Mouse (Mus musculus): ENCODE results near the gene Smarcb1.
"Not testable (repeated sequence)": the region's sequence is repeated elsewhere in the genome, so short reads cannot be mapped to it uniquely, and the experiment has no call there.

Gene Smarcb1

DNA sequence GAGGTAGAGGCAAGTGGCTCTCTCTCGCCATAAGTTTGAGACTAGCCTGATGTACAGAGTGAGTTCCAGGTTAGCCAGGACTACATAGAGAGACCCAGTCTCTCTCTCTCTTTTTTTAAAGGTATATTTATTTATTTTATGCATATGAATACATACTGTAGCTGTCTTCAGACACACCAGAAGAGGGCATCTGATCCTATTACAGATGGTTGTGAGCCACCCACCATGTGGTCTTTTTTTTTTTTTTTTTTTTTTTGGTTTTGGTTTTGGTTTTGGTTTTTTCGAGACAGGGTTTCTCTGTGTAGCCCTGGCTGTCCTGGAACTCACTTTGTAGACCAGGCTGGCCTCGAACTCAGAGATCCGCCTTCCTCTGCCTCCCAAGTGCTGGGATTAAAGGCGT lies 33.9 kb downstream of the Smarcb1 start:
- not testable (repeated sequence) for DNase-seq (ENCODE audit: low spot score)

- no peak for DNase-seq (ENCODE audit: low spot score)
These were observed 36.7 kb downstream of the Smarcb1 start for GRCm38 (mm10) chr10:75884742-75885141.

GRCm38 (mm10) chr10:75883232-75883552 lies 38.2 kb downstream of the Smarcb1 start:
- DNase-seq (ENCODE audit: low spot score): peak; percentile 85

DNA sequence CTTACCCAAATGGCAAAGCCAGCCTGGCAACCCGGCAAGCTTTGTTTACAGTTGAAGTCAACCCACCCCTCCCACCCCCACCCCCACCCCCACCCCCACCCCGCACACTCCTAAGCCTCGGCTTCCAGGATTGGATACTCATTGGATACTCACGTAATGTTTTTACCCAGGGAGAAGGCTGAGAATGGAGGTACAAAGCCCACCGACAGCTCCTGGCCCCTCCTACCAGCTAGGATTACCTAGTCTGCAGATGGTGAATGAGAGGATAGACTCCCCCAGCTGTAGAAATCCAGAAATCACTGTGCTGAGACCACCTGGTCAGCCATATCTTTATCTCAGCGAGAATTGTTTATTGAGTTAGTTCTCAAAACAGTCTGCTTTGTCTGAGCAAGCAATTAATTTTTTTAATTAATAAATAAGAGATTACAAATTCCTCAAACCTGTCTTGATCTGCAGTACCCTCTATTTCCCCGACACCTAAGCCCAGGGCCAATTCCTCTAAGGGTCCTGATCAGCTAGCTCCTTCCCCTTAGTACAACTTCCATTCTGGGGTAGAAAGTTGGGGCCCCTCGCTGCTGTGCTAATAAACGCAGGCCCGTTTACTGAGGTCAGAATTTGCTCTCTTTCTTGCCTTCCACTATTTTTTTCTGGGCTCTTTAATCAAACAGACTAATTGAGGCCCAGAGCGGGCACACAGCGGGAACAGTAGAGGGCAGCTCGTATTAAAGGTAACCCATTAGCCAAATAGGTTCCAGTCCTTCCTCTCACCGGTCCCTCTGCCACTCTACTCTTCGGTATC lies 38.8 kb downstream of the Smarcb1 start:
- DNase-seq (ENCODE audit: low spot score): no peak

DNA sequence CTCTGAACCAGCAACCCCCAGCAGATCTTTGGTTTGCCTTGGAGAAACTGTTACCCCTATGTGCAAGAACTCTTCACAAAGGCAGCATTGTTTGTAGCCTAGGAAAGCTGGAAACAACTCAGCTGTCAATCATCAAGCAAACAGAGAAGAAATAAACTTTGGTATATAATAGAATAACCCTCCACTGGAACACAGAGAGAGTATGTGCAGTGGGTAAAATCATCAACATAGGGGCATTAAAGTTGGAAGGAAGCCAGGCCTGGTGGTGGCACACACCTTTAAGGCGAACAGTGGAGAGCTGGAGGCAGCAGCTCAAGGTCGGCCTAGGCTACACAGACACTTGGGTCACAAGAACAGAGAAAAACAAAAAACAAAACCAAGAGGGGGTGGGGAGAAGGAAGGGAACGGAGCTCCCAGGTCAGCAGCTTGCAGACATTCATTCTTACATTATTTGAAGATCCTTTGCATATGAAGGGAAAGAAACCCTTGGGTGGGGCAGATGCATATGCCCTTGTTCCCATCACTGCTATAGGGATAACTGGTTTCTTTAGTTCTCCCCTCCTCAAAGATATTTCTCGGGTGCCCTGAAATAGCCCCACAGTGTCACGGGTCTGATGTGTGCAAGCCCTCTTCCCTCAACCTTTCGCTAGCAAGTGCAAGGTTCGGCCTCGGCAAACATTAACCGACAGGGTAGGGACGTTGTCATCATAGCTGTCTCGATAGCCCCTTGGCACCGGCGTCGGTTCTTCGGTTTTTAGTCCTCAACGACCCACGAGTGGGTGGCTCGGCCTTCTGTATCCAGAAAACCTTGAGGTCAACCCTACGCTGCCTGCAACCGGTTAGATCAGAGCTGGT lies 39.6 kb downstream of the Smarcb1 start:
- DNase-seq (ENCODE audit: low spot score): peak; percentile 88

DNA sequence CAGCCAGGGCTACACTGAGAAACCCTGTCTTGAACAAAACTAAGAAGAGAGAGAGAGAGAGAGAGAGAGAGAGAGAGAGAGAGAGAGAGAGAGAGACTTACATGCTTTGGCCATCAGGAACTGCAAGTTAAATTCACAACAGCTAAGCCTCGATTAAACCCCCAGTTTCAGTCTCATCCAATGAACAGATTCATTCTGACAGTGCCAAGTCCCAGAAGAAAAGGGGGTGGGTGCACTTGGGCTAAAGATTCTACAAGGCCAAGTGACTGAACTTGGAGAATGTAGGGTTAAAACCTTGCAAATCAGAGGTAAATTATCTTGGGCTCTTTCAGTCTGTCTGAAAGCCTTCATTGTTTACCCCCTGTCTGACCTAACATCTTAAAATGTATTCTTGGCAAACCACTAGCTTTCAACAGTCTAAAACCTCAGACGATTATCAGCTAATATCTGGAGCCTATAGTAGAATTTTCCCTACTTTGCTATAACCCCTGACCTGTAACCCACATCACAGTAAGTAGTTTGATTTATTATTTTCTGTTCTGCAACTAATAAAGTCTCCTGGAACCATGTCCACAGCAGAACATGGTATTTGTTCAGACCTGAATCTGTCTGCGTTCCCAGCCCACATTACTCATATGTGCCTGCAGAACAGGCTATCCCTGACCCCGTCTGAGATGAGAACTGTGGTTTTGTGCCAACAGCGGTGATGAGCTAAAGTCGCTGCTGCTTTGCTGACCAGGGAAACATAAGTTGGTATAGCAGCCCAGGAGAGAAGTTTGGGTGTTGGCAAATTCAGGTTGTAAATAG lies 40.4 kb downstream of the Smarcb1 start:
- no peak for DNase-seq (ENCODE audit: low spot score)

- no peak for DNase-seq (ENCODE audit: low spot score)
These were observed 41.1 kb downstream of the Smarcb1 start for GRCm38 (mm10) chr10:75880351-75880750.

DNA sequence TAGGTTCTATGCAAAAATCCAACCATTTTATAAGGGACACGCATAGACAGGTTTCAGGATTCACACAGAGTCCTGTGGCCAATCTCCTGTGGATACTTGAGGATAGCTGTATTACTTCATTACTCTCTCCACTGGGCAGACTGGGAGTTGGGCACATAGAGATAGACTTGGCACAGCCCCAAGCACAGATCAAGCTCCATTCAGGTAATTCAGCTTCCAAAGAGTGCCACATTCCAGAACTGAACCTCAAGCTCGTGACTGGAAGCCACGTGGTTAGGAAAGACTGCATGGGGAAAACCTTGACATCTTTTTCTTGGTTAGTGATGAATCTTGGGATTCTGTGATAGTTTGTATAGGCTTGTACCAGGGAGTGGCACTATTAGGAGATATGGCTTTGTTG lies 42.6 kb downstream of the Smarcb1 start:
- DNase-seq (ENCODE audit: low spot score): no peak

DNA sequence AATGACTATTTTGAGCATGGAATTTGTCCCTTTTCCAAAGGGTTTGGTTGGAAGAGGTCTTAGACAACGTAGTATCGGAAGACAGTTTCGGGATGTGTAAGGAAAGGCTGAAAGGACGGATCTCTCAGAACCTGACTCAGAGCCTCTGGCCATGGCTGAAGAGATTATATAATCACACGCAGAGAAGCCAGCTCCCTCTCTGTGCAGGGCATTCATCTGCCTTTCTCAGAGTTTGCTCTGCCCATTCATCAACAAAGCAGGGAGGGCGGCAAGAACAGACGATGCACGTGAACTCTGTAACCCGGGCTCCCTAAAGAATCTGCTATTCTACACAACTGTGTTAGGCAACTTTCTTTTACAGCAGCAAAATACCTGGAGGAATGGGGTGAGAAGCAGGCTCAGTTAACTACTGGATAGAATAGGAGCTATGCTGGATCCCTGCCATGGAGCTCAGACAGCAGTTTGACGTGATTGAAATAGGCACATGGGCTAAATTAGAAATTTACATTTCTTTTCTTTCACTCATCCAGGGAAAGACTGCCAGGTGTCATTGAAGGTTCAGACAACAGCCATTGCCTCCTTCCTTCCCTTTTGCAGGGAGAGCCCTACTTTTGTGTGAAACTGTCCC lies 47.8 kb downstream of the Smarcb1 start:
- DNase-seq (ENCODE audit: low spot score): no peak

DNA sequence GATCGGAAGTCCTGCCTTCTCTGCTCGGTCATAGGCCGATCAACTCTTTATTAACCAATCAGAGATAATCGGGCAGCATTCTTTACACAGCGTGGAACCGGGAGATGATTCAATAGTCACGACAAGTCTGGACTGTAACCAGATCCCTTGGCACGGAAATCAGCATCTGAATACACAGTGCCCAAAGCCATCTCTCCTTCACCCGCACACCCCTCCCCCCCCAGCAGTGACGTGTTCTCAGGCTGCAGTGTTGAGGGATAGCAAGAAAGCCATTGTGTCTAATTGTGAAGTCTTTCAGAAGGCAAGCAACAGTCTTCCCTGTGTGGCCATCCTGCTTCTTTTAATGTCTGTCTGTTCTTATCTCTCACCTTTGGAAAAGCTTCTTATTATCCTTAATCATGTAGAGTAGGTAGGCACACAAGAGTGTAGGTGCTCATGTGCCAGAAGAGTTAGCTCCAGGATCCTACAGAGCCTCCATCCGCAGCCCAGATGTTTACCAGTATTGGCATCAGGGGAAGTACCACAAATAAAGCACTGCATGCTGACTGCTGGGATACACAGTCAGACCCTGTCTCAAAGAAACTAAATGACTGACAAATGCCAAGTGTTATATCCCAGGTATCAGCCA lies 48.4 kb downstream of the Smarcb1 start:
- peak; percentile 70 for DNase-seq (ENCODE audit: low spot score)

DNA sequence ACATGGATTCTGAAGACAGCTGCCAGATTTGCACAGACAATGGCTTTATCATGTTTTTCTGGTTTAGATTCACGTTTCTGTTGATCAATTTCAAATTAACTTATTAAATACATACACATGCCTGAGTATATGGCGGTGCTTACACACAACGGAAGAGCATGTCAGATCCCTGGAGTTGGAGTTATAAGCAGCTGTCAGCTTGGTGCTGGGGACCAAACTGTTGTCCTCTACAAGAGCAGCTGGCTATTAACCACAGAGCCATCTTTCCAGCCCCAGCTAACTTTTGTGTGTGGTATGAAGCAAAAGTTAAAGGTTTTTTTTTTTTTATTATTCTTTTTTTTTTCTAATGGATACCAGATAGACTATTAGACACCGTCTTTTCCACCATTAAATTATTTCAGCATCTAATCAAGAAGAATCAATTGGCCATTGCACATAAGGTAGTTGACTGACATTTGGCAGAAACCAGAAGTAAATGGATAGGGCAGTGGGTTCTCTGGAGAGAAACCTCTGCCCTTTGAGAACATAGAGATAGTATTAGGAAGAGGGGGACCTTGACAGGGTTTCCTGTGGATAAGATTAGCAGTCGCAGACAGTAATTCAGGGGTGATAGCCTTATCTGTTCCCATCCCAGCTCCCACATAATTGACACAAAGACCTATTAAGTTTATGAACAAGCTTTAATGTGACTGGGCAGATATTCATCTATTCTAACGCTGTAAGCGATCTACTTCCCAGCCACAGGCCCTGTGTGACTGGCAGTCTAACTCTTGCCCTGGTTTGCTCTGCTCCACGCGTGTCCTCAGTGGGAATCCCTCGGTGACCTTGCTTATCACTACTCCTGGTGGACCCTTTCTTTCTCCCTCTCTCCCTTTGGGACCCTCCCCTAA lies 49.1 kb downstream of the Smarcb1 start:
- DNase-seq (ENCODE audit: low spot score): no peak

DNA sequence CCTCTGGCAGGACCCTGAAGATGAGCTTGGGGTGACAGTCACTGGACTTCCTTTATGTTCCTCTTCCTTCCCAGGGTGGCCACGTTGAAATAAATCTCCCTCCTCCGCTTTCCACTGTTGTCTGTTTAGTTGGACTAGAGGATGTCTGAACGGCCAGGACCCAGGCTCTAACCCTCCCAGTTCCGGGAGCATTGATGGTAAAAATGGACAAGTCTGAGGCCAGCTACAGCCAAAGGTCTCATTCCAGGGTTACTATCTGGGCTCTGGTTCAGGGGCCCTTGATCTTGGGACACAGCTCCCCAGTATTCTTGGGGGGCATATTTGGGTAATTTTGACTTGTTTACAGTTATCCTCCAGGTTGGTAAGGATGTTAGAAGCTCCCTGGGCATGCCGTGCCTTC lies 59.8 kb downstream of the Smarcb1 start:
- DNase-seq (ENCODE audit: low spot score): no peak

- no peak for DNase-seq (ENCODE audit: low spot score)
These were observed 60.7 kb downstream of the Smarcb1 start for GRCm38 (mm10) chr10:75860746-75861145.

DNA sequence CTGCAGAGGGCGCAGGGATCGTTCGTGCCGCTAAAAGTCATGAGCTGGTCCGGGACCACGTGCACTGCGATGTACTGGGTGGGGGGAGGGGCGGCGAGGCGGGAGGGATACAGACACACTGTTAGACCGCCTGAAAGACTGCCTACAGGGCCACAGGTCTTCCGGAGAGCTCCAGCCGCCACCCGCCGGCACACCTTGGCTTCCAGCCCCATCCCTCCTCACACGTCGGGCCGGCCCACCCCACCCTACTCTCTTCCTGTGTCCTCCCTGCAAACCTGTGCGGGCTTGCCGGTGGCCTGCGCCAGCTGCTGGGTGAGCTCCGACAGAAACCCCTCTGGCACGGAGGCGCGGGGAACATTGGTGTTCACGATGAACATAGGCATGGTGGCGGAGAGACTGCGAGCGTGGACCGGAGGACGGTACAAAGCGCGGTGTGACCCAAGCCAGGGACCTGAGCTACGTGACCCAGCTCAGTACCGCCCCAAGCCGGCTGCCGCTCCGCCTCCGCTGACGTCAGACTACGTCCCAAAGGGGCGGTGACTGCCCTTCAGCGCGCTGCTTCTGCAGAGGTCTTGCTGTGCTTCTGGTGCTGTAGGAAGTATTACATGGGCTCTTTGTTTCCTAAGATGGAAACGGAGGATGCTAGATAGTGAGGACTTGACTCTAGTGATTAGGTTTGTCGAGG lies 61.5 kb downstream of the Smarcb1 start, which contains the start of gene Mif:
TSS of gene Mif (minus strand) at position 455 of the 685 bp plus-strand sequence.
- DNase-seq (ENCODE audit: low spot score): peak; percentile 92

DNA sequence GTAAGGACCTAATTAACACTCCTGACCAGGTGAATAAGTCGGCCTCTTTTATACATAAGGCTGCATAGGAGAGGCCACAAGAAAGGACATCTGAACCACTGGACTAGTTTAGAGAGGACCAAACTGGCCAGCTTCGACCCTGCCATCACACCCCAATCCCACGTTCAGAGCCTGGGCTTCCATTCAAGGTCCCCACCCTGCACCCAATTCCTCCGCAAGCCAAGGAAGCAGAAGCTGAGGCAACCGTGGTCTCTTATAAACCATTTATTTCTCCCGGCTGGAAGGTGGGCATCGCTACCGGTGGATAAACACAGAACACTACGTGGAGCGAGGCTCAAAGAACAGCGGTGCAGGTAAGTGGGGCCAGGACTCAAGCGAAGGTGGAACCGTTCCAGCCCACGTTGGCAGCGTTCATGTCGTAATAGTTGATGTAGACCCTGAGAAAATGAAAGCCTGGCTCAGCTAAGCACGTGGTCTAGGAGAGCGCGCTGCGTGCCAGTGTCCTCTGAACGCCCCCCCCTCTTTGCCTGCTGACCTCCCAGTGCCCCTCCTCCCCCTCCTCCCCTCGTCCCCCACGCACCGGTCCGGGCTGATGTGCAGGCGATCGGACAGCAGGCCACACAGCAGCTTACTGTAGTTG lies 62.2 kb downstream of the Smarcb1 start:
- peak; percentile 83 for DNase-seq (ENCODE audit: low spot score)

DNA sequence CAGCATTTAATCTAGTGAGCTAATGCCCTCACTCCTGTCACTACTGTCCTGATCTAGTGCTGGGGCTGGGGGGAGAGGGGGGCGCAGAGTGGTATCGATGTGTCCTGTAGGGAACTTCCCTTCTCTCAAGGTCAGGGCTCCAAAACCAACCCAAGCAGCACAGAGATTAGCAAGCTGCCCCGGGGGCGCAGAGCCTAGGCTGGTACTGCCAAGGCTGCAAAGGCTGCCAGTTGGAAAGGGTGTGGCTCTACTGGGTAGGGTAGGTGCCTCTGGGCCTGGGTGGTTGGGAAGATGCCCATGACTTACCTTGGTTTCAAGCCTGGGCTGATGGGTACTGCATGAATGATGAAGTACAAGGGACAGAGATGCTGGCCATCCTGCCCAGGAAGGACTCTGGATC lies 63.8 kb downstream of the Smarcb1 start:
- no peak for DNase-seq (ENCODE audit: low spot score)

DNA sequence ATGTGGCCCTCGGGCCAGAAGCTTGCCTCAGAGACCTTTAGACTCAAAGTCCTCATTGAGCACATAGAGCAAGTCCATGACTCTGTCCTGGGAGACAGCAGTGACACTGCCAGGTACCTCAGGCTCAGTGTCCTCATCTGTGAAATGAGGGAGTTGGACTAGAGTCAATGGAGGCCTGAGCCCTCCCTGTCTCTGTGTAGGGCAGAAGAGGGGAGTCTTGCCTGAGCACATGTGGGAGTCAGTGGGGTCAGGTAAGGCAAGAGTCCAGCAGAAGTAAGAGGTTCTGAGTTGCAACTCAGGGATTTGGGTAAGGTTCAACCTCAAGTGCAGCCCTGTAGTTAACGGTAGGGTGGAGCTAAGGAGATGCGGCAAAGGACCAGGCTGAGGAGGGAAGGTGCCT lies 64.4 kb downstream of the Smarcb1 start:
- DNase-seq (ENCODE audit: low spot score): no peak

DNA sequence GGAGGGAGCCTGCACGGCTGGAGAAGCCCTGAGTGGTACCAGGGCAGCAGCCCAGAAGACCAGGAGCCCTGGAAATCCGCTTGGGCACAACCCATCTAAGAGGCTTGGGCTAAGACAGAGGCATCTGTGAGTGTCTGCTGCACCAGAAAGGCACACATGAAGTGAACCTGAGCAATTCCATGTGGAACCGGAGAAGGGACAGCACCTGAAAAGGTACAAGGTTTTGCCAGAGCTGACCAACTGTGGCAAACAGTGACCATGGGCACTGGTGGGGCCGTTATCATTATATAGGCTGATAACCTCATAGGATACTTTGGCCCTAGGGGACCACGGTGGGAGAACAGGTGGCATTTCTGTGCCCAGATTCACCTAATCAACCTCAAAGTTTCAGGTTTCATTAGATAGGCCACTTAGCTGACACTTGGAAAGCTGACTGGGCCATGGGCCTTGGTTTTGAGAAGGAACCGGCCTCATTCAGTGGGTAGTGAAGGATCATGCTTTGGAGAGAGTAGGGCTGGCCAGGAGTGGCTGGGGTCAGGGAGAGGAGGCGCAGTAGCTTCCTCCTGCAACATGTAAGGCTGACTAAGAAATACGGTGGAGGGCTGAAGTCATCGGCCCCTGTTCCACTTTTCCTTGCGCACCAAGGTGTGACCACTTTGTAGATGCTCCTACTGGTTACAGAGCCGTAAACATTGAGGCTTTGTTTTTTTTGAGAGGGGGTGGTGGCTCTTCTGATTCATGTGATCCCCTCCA lies 65.1 kb downstream of the Smarcb1 start:
- no peak for DNase-seq (ENCODE audit: low spot score)
